Mouse (Mus musculus) kidney, postnatal 0 days (tissue): Measurements from ENCODE around the gene Trmu. TPM values are rescaled to one million over a fixed set of nuclear protein-coding genes. Genes with fewer than 3 reads are reported as not detected.

ENCODE experiments used
- ATAC-seq: fragments of 200-750 bp; cut with Nextera tagmentation; replicated peaks from 2 replicates; pipeline ENCODE4 v1.8.0; 2017; ENCODE audit warnings: low read depth, moderate number of reproducible peaks, moderate TSS enrichment, moderate library complexity; ENCODE audit not compliant: low FRiP score
- DNase-seq: peaks from one replicate; pipeline ENCODE4 v3.0.0-alpha.2; 2016; ENCODE audit warnings: low spot score
- H3K27ac ChIP-seq: fragments of 300-500 bp; sonication (generic); 2 replicates; pipeline ENCODE4 v1.5.1; 2014; ENCODE audit warnings: mild to moderate bottlenecking
- H3K27me3 ChIP-seq: fragments of 300-500 bp; sonication (generic); 2 replicates; pipeline ENCODE4 v1.6.1; 2014; ENCODE audit warnings: low read length, mixed read lengths; ENCODE audit not compliant: insufficient read depth
- H3K36me3 ChIP-seq: fragments of 300-500 bp; sonication (generic); 2 replicates; pipeline ENCODE4 v1.6.1; 2014; ENCODE audit warnings: low read length, mixed read lengths; ENCODE audit not compliant: insufficient read depth
- H3K4me1 ChIP-seq: fragments of 300-500 bp; sonication (generic); replicated peaks from 2 replicates; pipeline ENCODE4 v1.6.1; 2014; ENCODE audit warnings: antibody characterized with exemption, low read length, mixed read lengths; ENCODE audit not compliant: insufficient read depth
- H3K4me2 ChIP-seq: fragments of 300-500 bp; sonication (generic); 2 replicates; pipeline ENCODE4 v1.6.1; 2014; ENCODE audit warnings: mild to moderate bottlenecking, low read length, moderate library complexity, mixed read lengths
- H3K4me3 ChIP-seq: fragments of 300-500 bp; sonication (generic); replicated peaks from 2 replicates; pipeline ENCODE4 v1.5.1; 2014; ENCODE audit warnings: low read depth, low read length
- H3K9ac ChIP-seq: fragments of 300-500 bp; sonication (generic); 2 replicates; pipeline ENCODE4 v1.6.1; 2014; ENCODE audit warnings: low read depth, low read length
- H3K9me3 ChIP-seq: fragments of 300-500 bp; sonication (generic); replicated peaks from 2 replicates; pipeline ENCODE4 v1.6.1; 2016; ENCODE audit warnings: low read length, inconsistent platforms, mixed read lengths
- CTCF ChIP-seq: IDR thresholded peaks from 2 replicates; pipeline ENCODE4 v1.5.1; 2016; ENCODE audit warnings: antibody characterized with exemption, low read depth, mild to moderate bottlenecking, moderate library complexity
- WGBS: fragments of 180-500 bp; shearing (Covaris S2); extraction: QIAGEN DNeasy Blood & Tissue Kit; methylation state at CpG from one replicate; pipeline ENCODE4 v1.1.7; 2014; 5-methylcytosine and 5-hydroxymethylcytosine counted together
- polyA plus RNA-seq: library from polyadenylated mRNA; unstranded; fragments of >200 nt; fragmentation: Nextera tagmentation; extraction: Ambion mirVana; gene quantifications from 2 replicates; pipeline ENCODE4 v1.2.1, GENCODE M21; 2015

The Trmu gene
- polyA plus RNA-seq, 1 experiment from 2014 or later = 37.1 TPM

GRCm38 (mm10) chr15:85867696-85868095 is 11.4 kb upstream of the Trmu start:
- H3K9me3 ChIP-seq = no peaks in the 10 kb centered on the region
- peak; percentile 82 for DNase-seq
- peaks cover 24% of the 10 kb centered on the region for H3K36me3 ChIP-seq
- no peak overlapping the region for H3K27ac ChIP-seq
- peak; percentile 93 for TF ChIP-seq CTCF
- H3K27me3 ChIP-seq = no peaks in the 10 kb centered on the region
- H3K4me2 ChIP-seq = no peak overlapping the region
- H3K4me1 ChIP-seq = no peaks in the 10 kb centered on the region
- no peak overlapping the region for H3K9ac ChIP-seq
- no peak overlapping the region for H3K4me3 ChIP-seq
- 51% methylated on average over 6 of the region's 6 CpGs for WGBS
- 0 out of 2 replicates have a peak, but pooled peaks have one; percentile 68 for ATAC-seq

GRCm38 (mm10) chr15:85877336-85877735 is 1.8 kb upstream of the Trmu start:
- peaks cover 25% of the 10 kb centered on the region for H3K36me3 ChIP-seq
- no peak for TF ChIP-seq CTCF

GRCm38 (mm10) chr15:85879498-85879895 is 385 bp downstream of the Trmu start:
- H3K9ac ChIP-seq = peak overlapping the region; percentile 91
- WGBS = 1% methylated on average over 18 of the region's 18 CpGs
- peak overlapping the region; percentile 85 for H3K27ac ChIP-seq
- DNase-seq (peak; percentile 19), ATAC-seq (peak; percentile 41; the same call in 1 of the 2 replicates)
- no peak for TF ChIP-seq CTCF
- H3K4me1 ChIP-seq = no peaks in the 10 kb centered on the region
- H3K27me3 ChIP-seq = no peaks in the 10 kb centered on the region
- no peaks in the 10 kb centered on the region for H3K9me3 ChIP-seq
- peak overlapping the region; percentile 78 for H3K4me3 ChIP-seq
- peak overlapping the region; percentile 97 for H3K4me2 ChIP-seq
- peaks cover 31% of the 10 kb centered on the region for H3K36me3 ChIP-seq

More at GRCm38 (mm10) chr15:85877336-85877735, 1.8 kb upstream of the Trmu start:
- Histone ChIP-seq H3K4me2 (no peak overlapping the region), H3K4me1 (no peaks in the 10 kb centered on the region), H3K27me3 (no peaks in the 10 kb centered on the region), H3K9me3 (no peaks in the 10 kb centered on the region), H3K4me3 (no peak overlapping the region), H3K9ac (no peak overlapping the region), H3K27ac (no peak overlapping the region)
- ATAC-seq = no peak
- no peak for DNase-seq
- 86% methylated on average over 7 of the region's 7 CpGs for WGBS

GRCm38 (mm10) chr15:85885606-85886005 is 6.5 kb downstream of the Trmu start:
- H3K9ac ChIP-seq = no peak overlapping the region
- H3K27me3 ChIP-seq = no peaks in the 10 kb centered on the region
- H3K4me2 ChIP-seq = no peak overlapping the region
- H3K27ac ChIP-seq = no peak overlapping the region
- no peak overlapping the region for H3K4me3 ChIP-seq
- no peaks in the 10 kb centered on the region for H3K4me1 ChIP-seq
- no peaks in the 10 kb centered on the region for H3K9me3 ChIP-seq
- TF ChIP-seq CTCF = no peak
- ATAC-seq = no peak
- 76% methylated on average over 5 of the region's 5 CpGs for WGBS
- peaks cover 44% of the 10 kb centered on the region for H3K36me3 ChIP-seq
- no peak for DNase-seq

- Histone ChIP-seq H3K4me3 (no peak overlapping the region), H3K4me1 (no peaks in the 10 kb centered on the region), H3K9me3 (no peaks in the 10 kb centered on the region), H3K36me3 (peaks cover 63% of the 10 kb centered on the region), H3K4me2 (no peak overlapping the region), H3K27me3 (no peaks in the 10 kb centered on the region), H3K27ac (no peak overlapping the region), H3K9ac (no peak overlapping the region)
- DNase-seq = no peak
- no peak for ATAC-seq
- no peak for TF ChIP-seq CTCF
- 89% methylated on average over 4 of the region's 4 CpGs for WGBS
Observed at GRCm38 (mm10) chr15:85889235-85889634, 10.1 kb downstream of the Trmu start.

- Histone ChIP-seq H3K4me1 (no peaks in the 10 kb centered on the region), H3K27me3 (no peaks in the 10 kb centered on the region), H3K4me3 (no peak overlapping the region), H3K4me2 (no peak overlapping the region), H3K36me3 (peaks cover 64% of the 10 kb centered on the region), H3K9ac (no peak overlapping the region), H3K27ac (no peak overlapping the region), H3K9me3 (no peaks in the 10 kb centered on the region)
- DNase-seq (no peak), ATAC-seq (no peak)
- TF ChIP-seq CTCF = no peak
- 57% methylated on average over 10 of the region's 10 CpGs for WGBS
Observed at GRCm38 (mm10) chr15:85891971-85892370, 12.9 kb downstream of the Trmu start.
